Mouse (Mus musculus) adrenal gland, postnatal 25 days (tissue): ENCODE measurements around the gene Rab19. TPM values are rescaled to one million over a fixed set of nuclear protein-coding genes. Genes with fewer than 3 reads are reported as not detected.
"Not testable (repeated sequence)": the region's sequence is repeated elsewhere in the genome, so short reads cannot be mapped to it uniquely, and the experiment has no call there.

ENCODE experiments used
- DNase-seq: peaks from one replicate; pipeline ENCODE4 v3.0.0; 2021; ENCODE audit warnings: mixed read lengths
- total RNA-seq: library from RNA; stranded (reverse); gene quantifications from 2 replicates; pipeline ENCODE4 v1.2.3, GENCODE M21; 2021

Gene Rab19
- total RNA-seq, 1 experiment from 2014 or later = 0.52 TPM

DNA sequence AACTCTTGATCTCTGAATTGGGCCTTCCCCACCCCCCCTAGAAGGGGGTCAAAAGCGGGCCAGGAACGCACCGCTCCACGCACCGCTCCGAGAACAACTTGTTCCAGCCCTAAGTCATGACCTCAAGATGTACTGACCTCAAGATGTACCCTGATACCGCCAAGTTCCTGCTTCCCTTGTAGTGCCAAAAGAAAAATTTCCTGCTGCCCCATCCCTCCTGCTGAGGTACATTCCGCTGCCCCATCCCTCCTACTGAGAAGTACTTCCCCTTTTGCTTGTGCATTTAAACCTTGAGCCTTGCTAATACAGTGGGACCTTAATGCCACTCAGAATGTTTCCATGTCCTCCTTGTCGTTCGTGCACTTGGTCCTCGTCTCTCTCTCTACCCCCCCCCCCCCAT, 49.7 kb downstream of the Rab19 start:
- no peak for DNase-seq

DNA sequence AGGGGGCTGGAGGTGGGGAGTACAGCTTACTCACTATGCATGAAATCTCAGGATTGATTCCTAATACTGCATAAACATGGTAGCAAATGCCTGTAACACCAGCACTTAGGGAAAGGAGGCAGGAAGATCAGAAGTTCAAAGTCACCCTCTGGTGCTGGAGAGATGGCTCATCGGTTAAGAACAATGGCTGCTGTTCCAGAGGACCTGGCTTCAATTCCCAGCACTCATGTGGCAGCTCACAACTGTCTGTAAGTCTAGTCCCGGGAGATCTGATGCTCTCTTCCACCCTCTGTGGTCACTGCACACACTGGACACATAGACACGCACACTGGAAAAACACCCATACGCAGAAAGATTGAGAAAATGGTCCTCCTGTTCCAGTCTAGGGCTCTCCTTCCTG, 52.2 kb downstream of the Rab19 start:
- no peak for DNase-seq

DNA sequence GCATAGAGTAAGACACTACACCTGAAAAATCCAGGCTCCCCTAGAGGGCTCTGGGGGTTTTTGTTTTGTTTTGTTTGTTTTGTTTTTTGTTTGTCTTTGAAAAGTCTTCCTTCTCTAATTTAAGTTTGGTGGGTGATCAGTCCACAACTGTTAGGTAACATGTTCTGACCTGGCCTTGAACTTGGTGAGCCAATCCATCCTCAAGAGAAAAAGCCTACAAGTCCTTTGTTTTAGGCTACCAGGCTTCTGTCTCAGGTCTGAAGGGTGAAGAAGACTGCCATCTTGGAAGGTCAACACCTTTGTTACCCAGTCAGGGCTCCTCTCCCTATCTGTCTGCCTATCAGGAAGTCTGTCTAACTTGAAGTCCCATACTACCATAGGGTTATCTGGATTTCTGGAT, 52.7 kb downstream of the Rab19 start:
- DNase-seq = no peak

- no peak for DNase-seq
Observed at GRCm38 (mm10) chr6:39434111-39434885, 53.3 kb downstream of the Rab19 start.

- no peak for DNase-seq
Observed at GRCm38 (mm10) chr6:39434886-39435492, 54.0 kb downstream of the Rab19 start.

DNA sequence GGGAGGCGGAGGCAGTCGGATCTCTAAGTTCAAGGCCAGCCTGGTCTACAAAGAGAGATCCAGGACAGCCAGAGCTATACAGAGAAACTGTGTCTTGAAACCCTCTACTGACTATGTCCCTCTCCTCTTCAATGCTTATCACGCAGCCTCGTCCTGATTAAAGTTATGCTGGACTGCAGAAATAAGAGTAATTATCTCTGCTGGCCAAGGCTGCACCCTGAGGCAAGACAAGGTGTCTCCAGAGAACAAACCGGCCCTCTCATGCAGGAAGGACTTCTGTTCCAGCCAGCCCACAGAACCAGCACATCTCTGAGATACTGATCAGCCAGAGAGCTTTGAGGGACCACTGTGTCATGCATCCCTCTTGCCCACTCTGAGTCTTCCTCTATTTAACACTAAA, 54.9 kb downstream of the Rab19 start:
- no peak for DNase-seq

- DNase-seq = not testable (repeated sequence)
Observed at GRCm38 (mm10) chr6:39437519-39437918, 56.5 kb downstream of the Rab19 start.

Other genes starting within 250 kb of the Rab19 start
- gene Kdm7a, start 174.4 kb upstream of the Rab19 start, total RNA-seq = 19.6 and 23.4 TPM in 2 replicates
- 29.0 and 40.6 TPM in 2 replicates for gene Slc37a3, start 3.5 kb upstream of the Rab19 start, total RNA-seq
- 70.6 and 103 TPM in 2 replicates for gene Mkrn1, start 39.3 kb downstream of the Rab19 start, total RNA-seq
- gene Dennd2a, start 176.7 kb downstream of the Rab19 start, total RNA-seq = 10.8 and 11.9 TPM in 2 replicates
- 20.7 and 31.5 TPM in 2 replicates for gene Adck2, start 192.7 kb downstream of the Rab19 start, total RNA-seq
- gene Gm42420, start 204.6 kb downstream of the Rab19 start, total RNA-seq = 2.2 TPM in 1 of 2 replicates, not detected in the other
- gene Ndufb2, start 211.4 kb downstream of the Rab19 start, total RNA-seq = 167 and 208 TPM in 2 replicates